Mouse (Mus musculus) heart, adult 10 weeks (tissue): ENCODE results near the gene Pkd2. TPM values are rescaled to one million over a fixed set of nuclear protein-coding genes. Genes with fewer than 3 reads are reported as not detected.

Source experiments
- polyA plus RNA-seq: library from polyadenylated mRNA; stranded (reverse); fragments of 350-450 nt; fragmentation: Illumina TruSeq; extraction: RNeasy Lipid Tissue Mini Kit (QIAGEN cat#74804); gene quantifications from one replicate; pipeline ENCODE4 v1.2.3, GENCODE M21; 2014; ENCODE audit warnings: low read depth, low replicate concordance

Gene Pkd2
- polyA plus RNA-seq: 21.1 TPM

DNA sequence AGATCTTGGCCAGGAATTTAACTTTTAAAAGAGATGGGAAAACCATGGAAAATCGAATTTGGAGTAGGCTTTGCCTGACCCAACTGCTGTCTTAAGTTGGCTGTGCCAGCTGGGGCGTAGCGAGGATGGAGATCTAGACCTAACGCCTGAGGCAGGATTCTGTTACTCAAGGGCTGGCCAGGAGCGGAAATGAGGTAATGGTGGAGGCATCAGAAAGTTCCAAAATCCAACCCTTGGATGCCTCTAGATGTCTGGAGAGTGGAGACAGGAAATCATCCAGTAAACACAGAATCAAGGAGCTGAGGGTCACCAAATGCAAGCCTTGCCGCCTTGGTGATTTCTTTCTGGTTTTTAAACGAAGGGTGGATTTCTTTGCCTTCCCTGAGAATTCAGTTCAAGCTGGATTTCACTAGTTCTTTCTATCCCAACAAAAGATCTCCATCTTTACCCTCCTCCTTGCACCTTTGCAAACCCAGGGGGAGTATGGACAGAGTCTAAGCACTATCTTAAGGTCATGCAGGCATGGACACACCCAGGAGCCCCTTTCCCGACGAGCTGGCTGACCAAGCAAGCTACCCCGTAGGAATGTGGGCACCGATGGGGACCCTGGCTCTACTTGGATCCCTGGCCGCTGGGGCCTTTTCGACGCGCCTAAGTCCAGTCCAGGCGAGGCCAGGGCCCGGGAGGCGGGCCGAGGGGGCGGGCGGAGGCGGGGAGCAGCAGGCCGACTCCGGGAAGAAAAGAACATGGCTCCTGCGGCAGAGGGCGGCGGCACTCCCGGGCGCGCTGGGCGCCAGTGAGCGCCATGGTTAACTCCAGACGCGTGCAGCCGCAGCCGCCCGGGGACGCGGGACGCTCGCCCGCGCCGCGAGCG is at the start of gene Pkd2:
Gene Pkd2 (plus strand): TSS at position 619 of the 874 bp plus-strand sequence.

DNA sequence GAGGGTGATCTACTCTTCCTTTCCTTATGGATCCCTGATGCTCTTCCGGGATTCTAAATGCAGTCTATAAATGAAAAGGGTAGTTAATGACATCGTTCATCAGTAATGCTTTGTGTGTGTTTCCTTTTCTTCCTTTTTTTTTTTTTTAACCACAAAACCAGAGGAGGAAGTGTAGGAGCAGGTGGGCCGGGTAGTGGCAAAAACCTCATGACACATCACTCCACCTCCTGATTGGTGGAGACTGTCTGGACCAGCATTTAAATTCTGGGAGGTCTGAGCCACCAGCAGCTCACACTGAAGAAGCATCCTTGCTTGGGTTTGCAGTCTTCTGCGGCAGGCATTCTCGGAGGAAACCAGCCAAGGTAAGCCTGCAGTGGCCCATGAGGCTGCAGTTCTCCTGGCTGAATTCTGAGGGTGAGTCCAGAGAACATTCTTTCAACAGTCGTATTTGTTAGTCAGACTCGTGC is 24.4 kb upstream of the Pkd2 start, which contains the start of gene Spp1:
Gene Spp1 (plus strand): TSS at position 284 of the 467 bp plus-strand sequence.

DNA sequence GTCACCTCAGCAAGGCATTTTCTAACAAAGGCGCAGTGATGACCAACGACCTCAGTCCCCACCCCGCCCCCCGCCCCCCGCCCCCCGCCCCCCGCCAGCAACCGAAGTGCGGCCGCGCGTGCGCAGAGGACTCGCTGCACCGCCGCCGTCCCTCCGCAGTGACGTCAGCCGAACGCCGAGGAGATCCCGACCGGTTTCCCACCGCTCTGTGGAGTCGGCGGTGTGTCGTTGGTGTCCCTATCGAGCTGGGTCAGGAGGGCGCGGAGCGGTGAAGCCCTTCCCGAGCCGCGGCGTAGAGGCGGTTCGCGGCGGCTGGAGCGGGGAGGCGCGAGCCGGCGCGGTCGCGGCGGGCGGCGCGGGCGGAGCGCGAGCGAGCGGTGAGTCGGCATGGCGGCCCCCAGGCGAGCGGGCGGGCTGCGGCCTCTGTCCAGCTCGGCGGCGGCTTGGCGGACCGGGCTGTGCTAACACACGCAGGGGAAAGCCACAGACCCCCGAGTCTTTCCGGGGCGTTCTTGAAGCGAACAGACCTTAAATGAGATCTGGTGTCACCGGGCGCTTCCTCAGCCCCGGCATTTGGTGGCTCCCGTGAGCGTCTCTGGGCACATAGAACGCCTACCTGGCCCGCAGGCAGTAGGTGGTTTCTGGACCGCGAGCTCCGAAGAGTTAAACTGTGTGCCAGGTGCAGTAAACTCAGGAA is 49.1 kb downstream of the Pkd2 start, which contains the start of gene BC005561:
Gene BC005561 (plus strand): TSS at position 158 of the 697 bp plus-strand sequence.

Other genes with a start within 250 kb of the Pkd2 start
- not detected for gene Ibsp, start 160.3 kb upstream of the Pkd2 start, polyA plus RNA-seq
- gene Mepe, start 134.1 kb upstream of the Pkd2 start, polyA plus RNA-seq: not detected
- gene Spp1, start 24.3 kb upstream of the Pkd2 start, polyA plus RNA-seq: 1.1 TPM
- gene BC005561, start 48.9 kb downstream of the Pkd2 start, polyA plus RNA-seq: 2.6 TPM